ENCODE assay signal across 10 mouse cellular contexts in the genomic region with DNA sequence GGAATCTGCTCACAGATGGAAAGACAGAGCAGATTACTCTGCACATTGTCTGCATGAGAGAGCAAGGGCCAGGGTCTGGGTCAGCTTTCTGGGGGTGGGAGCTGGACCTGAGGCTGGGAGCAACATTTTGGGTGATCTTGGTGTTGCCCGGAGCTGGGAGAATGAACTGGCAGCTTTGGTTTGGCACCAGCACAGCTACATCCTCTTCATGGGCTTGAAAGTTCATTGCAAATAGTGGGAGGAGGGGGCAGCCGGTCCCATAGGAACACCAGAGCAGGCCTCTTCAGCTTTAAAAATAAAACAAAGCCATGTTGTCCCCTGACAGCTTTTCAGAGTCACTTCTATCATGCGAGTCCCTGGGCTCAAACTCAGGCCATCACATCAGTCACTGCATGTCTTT. TPM values are rescaled to one million over a fixed set of nuclear protein-coding genes. Genes with fewer than 3 reads are reported as not detected.
A peak's percentile ranks its signal among the peaks of the same experiment; 100 is the strongest.
DNase-seq lines count a peak whose midpoint lies in the region; ATAC-seq and TF ChIP-seq lines count a peak whose summit lies in the region.
"Had no signal": no experiment of that assay in that cellular context is flagged by ENCODE, and none has a peak within 500 bp of the region (broad histone marks: within the 10 kb centered on the region; RNA-seq: fewer than 3 reads in every experiment).

No protein-coding gene starts in this region.

- peaks cover 7% of the 10 kb centered on the region for H3K36me3 ChIP-seq in forebrain, embryonic 12.5 days (replicated peaks)
- H3K36me3 ChIP-seq in limb, embryonic 10.5 days = peaks cover 12% of the 10 kb centered on the region
- peaks cover 6% of the 10 kb centered on the region; the same call in 1 of the 2 replicates for H3K36me3 ChIP-seq in neural tube, embryonic 12.5 days

- no peaks in the 10 kb centered on the region for H3K9me3 ChIP-seq in forebrain, embryonic 12.5 days
- no peaks in the 10 kb centered on the region for H3K9me3 ChIP-seq in limb, embryonic 10.5 days (replicated peaks)
- H3K9me3 ChIP-seq in neural tube, embryonic 12.5 days = no peaks in the 10 kb centered on the region

- no peak for ATAC-seq in forebrain, embryonic 12.5 days (ENCODE audit: low FRiP score)
- ATAC-seq in neural tube, embryonic 12.5 days (ENCODE audit: low FRiP score, low read depth) = no peak

- no peak for DNase-seq in layer of hippocampus, adult 2 months (ENCODE audit: low spot score in 2 of 2)
- no peak for DNase-seq in layer of hippocampus, postnatal 10 days (ENCODE audit: low spot score in 2 of 2)
- no peak for DNase-seq in limb, embryonic 10.5 days (ENCODE audit: low spot score)
- DNase-seq in thymus, postnatal 25 days = no peak
- DNase-seq in adrenal gland, postnatal 25 days = no peak
- no peak for DNase-seq in B cell, adult 2 months
- DNase-seq: kidney, adult 8-10 months; thymus, postnatal 4 days had no signal

- WGBS in forebrain, embryonic 12.5 days = 94% methylated on average over 3 of the region's 3 CpGs
- 95% methylated on average over 3 of the region's 3 CpGs for WGBS in limb, embryonic 10.5 days
- 92% methylated on average over 3 of the region's 3 CpGs for WGBS in neural tube, embryonic 12.5 days

- TF ChIP-seq CTCF in layer of hippocampus, adult 2 months (conservative IDR thresholded peaks at IDR 0.05) = no peak

- H3K4me2 ChIP-seq in forebrain, embryonic 12.5 days = peak overlapping the region; percentile 55
- H3K4me2 ChIP-seq in neural tube, embryonic 12.5 days (replicated peaks) = peak overlapping the region; percentile 70

- peak overlapping the region; percentile 46; the same call in 1 of the 2 replicates for H3K9ac ChIP-seq in forebrain, embryonic 12.5 days
- H3K9ac ChIP-seq in neural tube, embryonic 12.5 days = peak overlapping the region; percentile 51; the same call in 1 of the 2 replicates

- no peaks in the 10 kb centered on the region for H3K27me3 ChIP-seq in forebrain, embryonic 12.5 days
- no peaks in the 10 kb centered on the region for H3K27me3 ChIP-seq in limb, embryonic 10.5 days (ENCODE audit: low read depth, poor library complexity, severe bottlenecking)
- H3K27me3 ChIP-seq in neural tube, embryonic 12.5 days (replicated peaks) = no peaks in the 10 kb centered on the region

- H3K4me3 ChIP-seq in layer of hippocampus, adult 2 months = no peak overlapping the region; the same call in 1 of the 2 replicates
- peak overlapping the region; percentile 38; the same call in 1 of the 2 replicates for H3K4me3 ChIP-seq in forebrain, embryonic 12.5 days (replicated peaks)
- H3K4me3 ChIP-seq in limb, embryonic 10.5 days = no peak overlapping the region
- H3K4me3 ChIP-seq in neural tube, embryonic 12.5 days = no peak overlapping the region

- peak overlapping the region; percentile 100; the same call in 1 of the 2 replicates for H3K27ac ChIP-seq in layer of hippocampus, adult 2 months
- no peak overlapping the region; the same call in 1 of the 2 replicates for H3K27ac ChIP-seq in forebrain, embryonic 12.5 days
- H3K27ac ChIP-seq in limb, embryonic 10.5 days = 0 out of 2 replicates have a peak overlapping the region, but pooled peaks have one; percentile 89
- no peak overlapping the region for H3K27ac ChIP-seq in neural tube, embryonic 12.5 days

- peaks cover 20% of the 10 kb centered on the region for H3K4me1 ChIP-seq in forebrain, embryonic 12.5 days
- peaks cover 17% of the 10 kb centered on the region for H3K4me1 ChIP-seq in limb, embryonic 10.5 days
- H3K4me1 ChIP-seq in neural tube, embryonic 12.5 days = peaks cover 8% of the 10 kb centered on the region

RNA-seq across cellular contexts. Expression of gene Wdr5, which starts 26.3 kb away (rescaled TPM):
- 10 to 100 TPM; 24.8 to 28.9 TPM for total RNA-seq in layer of hippocampus, adult 2 months (2021)
- 10 to 100 TPM; 42.8 to 44.2 TPM for total RNA-seq in layer of hippocampus, postnatal 10 days (2021)
- polyA plus RNA-seq in forebrain, embryonic 12.5 days (2016; fragmentation: Nextera tagmentation; extraction: Ambion mirVana) = 65.3 and 68.3 TPM in 2 replicates
- polyA plus RNA-seq in limb, embryonic 10.5 days (2016; fragmentation: Nextera tagmentation; extraction: Ambion mirVana) = 94.0 and 95.2 TPM in 2 replicates
- 51.3 and 51.8 TPM in 2 replicates for polyA plus RNA-seq in neural tube, embryonic 12.5 days (2016; fragmentation: Nextera tagmentation; extraction: Ambion mirVana)
- 37.3 and 40.2 TPM in 2 replicates for total RNA-seq in adrenal gland, postnatal 25 days (2021)

RNA-seq across cellular contexts. Expression of gene Brd3, which starts 33.8 kb away (rescaled TPM):
- 10 to 100 TPM; 43.6 to 51.8 TPM for total RNA-seq in layer of hippocampus, adult 2 months (2021)
- 10 to 100 TPM; 79.7 to 80.2 TPM for total RNA-seq in layer of hippocampus, postnatal 10 days (2021)
- 140 and 155 TPM in 2 replicates for polyA plus RNA-seq in forebrain, embryonic 12.5 days (2016; fragmentation: Nextera tagmentation; extraction: Ambion mirVana)
- 188 and 193 TPM in 2 replicates for polyA plus RNA-seq in limb, embryonic 10.5 days (2016; fragmentation: Nextera tagmentation; extraction: Ambion mirVana)
- 139 TPM in 2 replicates for polyA plus RNA-seq in neural tube, embryonic 12.5 days (2016; fragmentation: Nextera tagmentation; extraction: Ambion mirVana)
- 81.8 and 110 TPM in 2 replicates for total RNA-seq in adrenal gland, postnatal 25 days (2021)

Comparison
In these comparisons a context has a peak if more than half of its experiments do, and no peak if none do; other contexts are left out.
1. H3K27ac ChIP-seq: peak in layer of hippocampus, adult 2 months (single experiment) and limb, embryonic 10.5 days (single experiment); none in forebrain, embryonic 12.5 days (single experiment) and neural tube, embryonic 12.5 days (single experiment).